Mouse (Mus musculus): ENCODE measurements around the gene 4930451I11Rik. TPM values are rescaled to one million over a fixed set of nuclear protein-coding genes. Genes with fewer than 3 reads are reported as not detected.

4930451I11Rik gene
- polyA plus RNA-seq, 1 experiment from 2014 or later: not detected

- ATAC-seq (replicated peaks; ENCODE audit: low FRiP score, low TSS enrichment, low read depth) (no peak), DNase-seq (ENCODE audit: low spot score) (peak; percentile 52)
- H3K4me3 ChIP-seq (ENCODE audit: low read depth, low read length): peak overlapping the region; percentile 49
- H3K4me2 ChIP-seq (ENCODE audit: low read length): peak overlapping the region; percentile 83
- H3K27me3 ChIP-seq (replicated peaks; ENCODE audit: control insufficient read depth, insufficient read depth, low read length): no peaks in the 10 kb centered on the region
- no peaks in the 10 kb centered on the region for H3K9me3 ChIP-seq (ENCODE audit: control insufficient read depth, low read length)
- WGBS: 58% methylated on average over 5 of the region's 5 CpGs
- peaks cover 24% of the 10 kb centered on the region for H3K4me1 ChIP-seq (replicated peaks; ENCODE audit: control insufficient read depth, insufficient read depth, low read length)
- peak overlapping the region; percentile 68 for H3K9ac ChIP-seq (ENCODE audit: low read length)
- H3K27ac ChIP-seq (ENCODE audit: low read depth): peak overlapping the region; percentile 97
- H3K36me3 ChIP-seq (ENCODE audit: control insufficient read depth, insufficient read depth, low read length): peaks cover 33% of the 10 kb centered on the region
Measured at GRCm38 (mm10) chr7:126800269-126801056, 31.0 kb downstream of the 4930451I11Rik start.

GRCm38 (mm10) chr7:126799468-126800268 is 31.8 kb downstream of the 4930451I11Rik start:
- peak overlapping the region; percentile 49 for H3K4me3 ChIP-seq (ENCODE audit: low read depth, low read length)
- H3K4me2 ChIP-seq (ENCODE audit: low read length): peak overlapping the region; percentile 83
- peak overlapping the region; percentile 68 for H3K9ac ChIP-seq (ENCODE audit: low read length)
- H3K27ac ChIP-seq (ENCODE audit: low read depth): peak overlapping the region; percentile 97
- peak; percentile 89 for ATAC-seq (replicated peaks; ENCODE audit: low FRiP score, low TSS enrichment, low read depth)
- DNase-seq (ENCODE audit: low spot score): peak; percentile 87
- H3K4me1 ChIP-seq (replicated peaks; ENCODE audit: control insufficient read depth, insufficient read depth, low read length): peaks cover 24% of the 10 kb centered on the region
- no peaks in the 10 kb centered on the region for H3K27me3 ChIP-seq (replicated peaks; ENCODE audit: control insufficient read depth, insufficient read depth, low read length)
- H3K36me3 ChIP-seq (ENCODE audit: control insufficient read depth, insufficient read depth, low read length): peaks cover 36% of the 10 kb centered on the region
- 2% methylated on average over 34 of the region's 38 CpGs for WGBS
- H3K9me3 ChIP-seq (ENCODE audit: control insufficient read depth, low read length): no peaks in the 10 kb centered on the region

- WGBS: 0% methylated on average over 32 of the region's 36 CpGs
- no peaks in the 10 kb centered on the region for H3K27me3 ChIP-seq (replicated peaks; ENCODE audit: control insufficient read depth, insufficient read depth, low read length)
- H3K4me2 ChIP-seq (ENCODE audit: low read length): peak overlapping the region; percentile 86
- ATAC-seq (replicated peaks; ENCODE audit: low FRiP score, low TSS enrichment, low read depth) (peak; percentile 95), DNase-seq (ENCODE audit: low spot score) (peak; percentile 94)
- peak overlapping the region; percentile 70 for H3K9ac ChIP-seq (ENCODE audit: low read length)
- peak overlapping the region; percentile 97 for H3K27ac ChIP-seq (ENCODE audit: low read depth)
- peaks cover 24% of the 10 kb centered on the region for H3K4me1 ChIP-seq (replicated peaks; ENCODE audit: control insufficient read depth, insufficient read depth, low read length)
- H3K9me3 ChIP-seq (ENCODE audit: control insufficient read depth, low read length): no peaks in the 10 kb centered on the region
- peak overlapping the region; percentile 81 for H3K4me3 ChIP-seq (ENCODE audit: low read depth, low read length)
- peaks cover 37% of the 10 kb centered on the region for H3K36me3 ChIP-seq (ENCODE audit: control insufficient read depth, insufficient read depth, low read length)
Measured at GRCm38 (mm10) chr7:126799050-126799467, 32.4 kb downstream of the 4930451I11Rik start.

- Histone ChIP-seq H3K9ac (ENCODE audit: low read length) (peak overlapping the region; percentile 70), H3K27me3 (replicated peaks; ENCODE audit: control insufficient read depth, insufficient read depth, low read length) (no peaks in the 10 kb centered on the region), H3K27ac (ENCODE audit: low read depth) (peak overlapping the region; percentile 82), H3K4me1 (replicated peaks; ENCODE audit: control insufficient read depth, insufficient read depth, low read length) (peaks cover 24% of the 10 kb centered on the region), H3K9me3 (ENCODE audit: control insufficient read depth, low read length) (no peaks in the 10 kb centered on the region), H3K4me3 (ENCODE audit: low read depth, low read length) (peak overlapping the region; percentile 81), H3K4me2 (ENCODE audit: low read length) (peak overlapping the region; percentile 86), H3K36me3 (ENCODE audit: control insufficient read depth, insufficient read depth, low read length) (peaks cover 37% of the 10 kb centered on the region)
- ATAC-seq (replicated peaks; ENCODE audit: low FRiP score, low TSS enrichment, low read depth) (no peak), DNase-seq (ENCODE audit: low spot score) (no peak)
- under 1% methylated on average over 40 of the region's 40 CpGs for WGBS
Measured at GRCm38 (mm10) chr7:126798127-126799049, 33.1 kb downstream of the 4930451I11Rik start.

GRCm38 (mm10) chr7:126797411-126798126 is 33.9 kb downstream of the 4930451I11Rik start, which contains the start of gene Fam57b:
TSS of gene Fam57b (plus strand) at chr7:126797668.
- Histone ChIP-seq H3K4me1 (replicated peaks; ENCODE audit: control insufficient read depth, insufficient read depth, low read length) (peaks cover 24% of the 10 kb centered on the region), H3K9ac (ENCODE audit: low read length) (peak within 1 kb of the TSS; percentile 70), H3K27me3 (replicated peaks; ENCODE audit: control insufficient read depth, insufficient read depth, low read length) (no peaks in the 10 kb centered on the region), H3K9me3 (ENCODE audit: control insufficient read depth, low read length) (no peaks in the 10 kb centered on the region), H3K4me3 (ENCODE audit: low read depth, low read length) (peak within 1 kb of the TSS; percentile 81), H3K27ac (ENCODE audit: low read depth) (peak within 1 kb of the TSS; percentile 82), H3K4me2 (ENCODE audit: low read length) (peak within 1 kb of the TSS; percentile 86), H3K36me3 (ENCODE audit: control insufficient read depth, insufficient read depth, low read length) (peaks cover 37% of the 10 kb centered on the region)
- WGBS: 31% methylated on average over 21 of the region's 21 CpGs
- ATAC-seq (replicated peaks; ENCODE audit: low FRiP score, low TSS enrichment, low read depth) (no peak), DNase-seq (ENCODE audit: low spot score) (peak; percentile 54)

- no peak overlapping the region for H3K9ac ChIP-seq (ENCODE audit: low read length)
- WGBS: 73% methylated on average over 8 of the region's 8 CpGs
- H3K4me1 ChIP-seq (replicated peaks; ENCODE audit: control insufficient read depth, insufficient read depth, low read length): peaks cover 24% of the 10 kb centered on the region
- H3K9me3 ChIP-seq (ENCODE audit: control insufficient read depth, low read length): no peaks in the 10 kb centered on the region
- H3K4me2 ChIP-seq (ENCODE audit: low read length): peak overlapping the region; percentile 86
- H3K4me3 ChIP-seq (ENCODE audit: low read depth, low read length): peak overlapping the region; percentile 81; the same call in 1 of the 2 replicates
- ATAC-seq (replicated peaks; ENCODE audit: low FRiP score, low TSS enrichment, low read depth) (no peak), DNase-seq (ENCODE audit: low spot score) (no peak)
- no peaks in the 10 kb centered on the region for H3K27me3 ChIP-seq (replicated peaks; ENCODE audit: control insufficient read depth, insufficient read depth, low read length)
- H3K27ac ChIP-seq (ENCODE audit: low read depth): no peak overlapping the region
- H3K36me3 ChIP-seq (ENCODE audit: control insufficient read depth, insufficient read depth, low read length): peaks cover 37% of the 10 kb centered on the region
Measured at GRCm38 (mm10) chr7:126796350-126796932, 35.0 kb downstream of the 4930451I11Rik start.

GRCm38 (mm10) chr7:126795387-126796317 is 35.8 kb downstream of the 4930451I11Rik start:
- WGBS: 86% methylated on average over 16 of the region's 16 CpGs
- no peaks in the 10 kb centered on the region for H3K27me3 ChIP-seq (replicated peaks; ENCODE audit: control insufficient read depth, insufficient read depth, low read length)
- peaks cover 37% of the 10 kb centered on the region for H3K36me3 ChIP-seq (ENCODE audit: control insufficient read depth, insufficient read depth, low read length)
- DNase-seq (ENCODE audit: low spot score): no peak
- 0 out of 2 replicates have a peak overlapping the region, but pooled peaks have one; percentile 13 for H3K4me2 ChIP-seq (ENCODE audit: low read length)
- H3K4me1 ChIP-seq (replicated peaks; ENCODE audit: control insufficient read depth, insufficient read depth, low read length): peaks cover 30% of the 10 kb centered on the region
- no peak overlapping the region for H3K27ac ChIP-seq (ENCODE audit: low read depth)
- ATAC-seq (replicated peaks; ENCODE audit: low FRiP score, low TSS enrichment, low read depth): no peak
- no peak overlapping the region for H3K4me3 ChIP-seq (ENCODE audit: low read depth, low read length)
- no peak overlapping the region for H3K9ac ChIP-seq (ENCODE audit: low read length)
- H3K9me3 ChIP-seq (ENCODE audit: control insufficient read depth, low read length): no peaks in the 10 kb centered on the region

Measured in intestine, embryonic 14.5 days (tissue).